Mouse (Mus musculus): ENCODE data around the gene Gtpbp1.

DNA sequence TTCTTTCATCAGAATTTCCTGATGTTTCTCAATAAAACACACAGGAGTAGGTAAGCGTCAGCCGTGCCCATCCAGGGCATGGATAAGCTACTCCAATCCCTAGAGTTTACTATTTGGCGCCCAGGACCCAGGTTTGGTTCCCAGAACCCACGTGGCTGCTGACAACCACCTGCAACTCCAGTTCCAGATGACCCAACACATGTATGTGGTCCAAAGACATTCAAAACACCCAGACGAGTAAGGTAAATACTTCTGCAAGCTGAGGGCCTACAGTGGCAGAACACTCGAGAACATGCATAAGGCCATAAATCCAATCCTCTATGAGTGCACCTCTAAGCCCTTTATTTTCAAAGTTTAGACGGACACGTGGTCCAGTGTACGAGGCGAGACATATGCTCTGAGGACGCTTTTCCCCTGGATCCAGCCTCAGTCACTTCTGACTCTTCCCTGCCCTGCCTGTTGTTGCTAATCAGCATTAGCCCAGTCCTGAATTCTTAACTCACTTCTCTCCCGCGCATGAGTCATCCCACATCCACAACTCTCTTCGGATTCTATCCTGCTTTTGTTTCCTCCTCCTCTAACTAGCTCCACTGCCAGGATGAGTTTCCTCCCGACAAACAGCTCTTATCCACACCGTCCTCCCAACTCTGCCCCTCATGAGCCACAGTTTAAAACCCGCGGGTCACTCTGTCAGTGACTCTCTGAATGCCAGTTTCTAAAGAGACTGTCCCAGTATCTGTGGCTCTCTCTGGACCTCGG, 6.8 kb upstream of the Gtpbp1 start:
- TF ChIP-seq CHD1 (IDR thresholded peaks at IDR 0.05; ENCODE audit: low read depth, low read length) (no peak), POLR2AphosphoS2 (IDR thresholded peaks at IDR 0.05; ENCODE audit: low read depth, low read length) (no peak)

Data from CH12.LX (cell line).